Comparison of ENCODE assay signal across 8 mouse cellular contexts in the genomic region with DNA sequence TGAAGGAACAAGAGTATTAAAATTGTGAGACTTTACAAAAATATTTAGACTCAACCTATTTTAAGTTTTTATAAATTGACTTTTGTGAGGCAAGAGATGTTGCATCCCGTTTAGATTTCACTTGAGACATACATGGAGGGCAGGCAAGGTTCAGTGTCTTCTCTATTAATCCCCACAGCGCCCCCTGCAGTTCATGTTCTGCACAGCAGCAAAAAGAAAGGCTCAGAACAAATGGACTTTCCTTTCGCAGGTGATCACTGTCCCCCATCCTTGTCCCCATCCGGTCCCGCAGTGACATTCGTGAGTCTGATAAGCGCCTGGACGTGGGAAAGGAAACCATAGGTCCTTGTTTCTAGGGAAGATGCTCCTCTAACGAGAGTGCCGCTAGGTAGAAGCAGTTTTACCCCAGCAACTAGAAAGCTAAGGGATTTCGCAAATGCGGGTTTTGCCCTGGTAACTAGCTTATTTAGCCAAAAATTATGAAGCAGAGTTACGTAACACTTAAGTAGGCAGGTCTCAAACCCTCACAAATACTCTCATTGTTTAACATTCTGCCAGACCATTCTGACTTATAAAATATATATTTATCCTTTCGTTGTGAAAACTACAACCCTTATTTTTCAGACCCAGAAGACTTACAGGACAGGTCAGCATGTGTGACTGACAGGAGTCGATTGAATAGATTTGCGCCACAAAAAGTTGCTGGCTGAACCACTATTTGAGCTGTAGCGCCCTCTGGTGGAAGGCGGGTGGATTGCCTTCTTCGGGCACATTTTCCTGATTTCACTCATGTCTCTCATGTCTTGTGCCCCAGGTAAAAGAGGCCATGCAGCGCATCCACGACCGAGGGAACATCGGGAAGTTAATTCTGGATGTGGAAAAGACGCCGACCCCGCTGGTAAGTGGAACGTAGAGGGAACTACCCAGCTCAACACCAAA. TPM values are rescaled to one million over a fixed set of nuclear protein-coding genes. Genes with fewer than 3 reads are reported as not detected.
A peak's percentile ranks its signal among the peaks of the same experiment; 100 is the strongest.
DNase-seq lines count a peak whose midpoint lies in the region; ATAC-seq and TF ChIP-seq lines count a peak whose summit lies in the region.

No protein-coding gene starts in this region.

- ATAC-seq in forebrain, embryonic 12.5 days (ENCODE audit: low FRiP score) = 0 out of 2 replicates have a peak, but pooled peaks have one; percentile 36
- ATAC-seq in heart, embryonic 16.5 days (replicated peaks; ENCODE audit: extremely low read depth, insufficient read depth, low FRiP score) = no peak

- H3K9me3 ChIP-seq in forebrain, embryonic 12.5 days = no peaks in the 10 kb centered on the region
- H3K9me3 ChIP-seq in heart, embryonic 16.5 days (replicated peaks; ENCODE audit: control insufficient read depth, low read length) = no peaks in the 10 kb centered on the region

- H3K4me3 ChIP-seq in forebrain, embryonic 12.5 days (replicated peaks) = no peak overlapping the region
- H3K4me3 ChIP-seq in heart, embryonic 16.5 days (ENCODE audit: low read length) = 0 out of 2 replicates have a peak overlapping the region, but pooled peaks have one; percentile 17
- no peak overlapping the region for H3K4me3 ChIP-seq in lung, adult 2 months (replicated peaks; ENCODE audit: extremely low read depth, low read depth, low read length)

- no peaks in the 10 kb centered on the region; the same call in 1 of the 2 replicates for H3K4me1 ChIP-seq in forebrain, embryonic 12.5 days
- H3K4me1 ChIP-seq in heart, embryonic 16.5 days (ENCODE audit: control insufficient read depth, insufficient read depth, low read length) = peaks cover 3% of the 10 kb centered on the region; the same call in 1 of the 2 replicates
- H3K4me1 ChIP-seq in lung, adult 2 months (ENCODE audit: control insufficient read depth, insufficient read depth, low read length) = no peaks in the 10 kb centered on the region

- H3K27me3 ChIP-seq in forebrain, embryonic 12.5 days = no peaks in the 10 kb centered on the region
- no peaks in the 10 kb centered on the region for H3K27me3 ChIP-seq in heart, embryonic 16.5 days (ENCODE audit: control insufficient read depth, insufficient read depth, low read length)

- TF ChIP-seq POLR2A in lung, adult 2 months (IDR thresholded peaks at IDR 0.05; ENCODE audit: borderline replicate concordance, extremely low read depth, low read depth, low read length) = no peak

- peak; percentile 87 for TF ChIP-seq CTCF in lung, adult 2 months (IDR thresholded peaks at IDR 0.05; ENCODE audit: insufficient read depth, low read length)

- peak; percentile 18 to 26 for DNase-seq in CD8-positive naive resting alpha-beta T cell, adult 2 months (ENCODE audit: low read depth in 2 of 2, low spot score in 2 of 2)
- peak; percentile 6 for DNase-seq in c-Kit-negative CD71-positive TER-119-positive erythroid progenitor cells, embryonic 14.5 days (ENCODE audit: low read depth, low spot score)
- DNase-seq in layer of hippocampus, adult 11-12 months (ENCODE audit: low spot score) = peak; percentile 86
- peak; percentile 61 for DNase-seq in lung, adult 2 months
- peak; percentile 54 for DNase-seq in ovary, postnatal 10 days (ENCODE audit: low spot score)
- peak; percentile 41 for DNase-seq in thymus, postnatal 0 days (ENCODE audit: low spot score)

- H3K9ac ChIP-seq in forebrain, embryonic 12.5 days = no peak overlapping the region
- H3K9ac ChIP-seq in heart, embryonic 16.5 days (ENCODE audit: low read length) = no peak overlapping the region

- WGBS in forebrain, embryonic 12.5 days = 39% methylated on average over 27 of the region's 27 CpGs
- WGBS in heart, embryonic 16.5 days = 30% methylated on average over 27 of the region's 27 CpGs
- WGBS in lung, adult 2 months = 29% methylated on average over 27 of the region's 27 CpGs

- H3K36me3 ChIP-seq in forebrain, embryonic 12.5 days (replicated peaks) = peaks cover 6% of the 10 kb centered on the region; the same call in 1 of the 2 replicates
- H3K36me3 ChIP-seq in heart, embryonic 16.5 days (ENCODE audit: control insufficient read depth, insufficient read depth) = no peaks in the 10 kb centered on the region

- 0 out of 2 replicates have a peak overlapping the region, but pooled peaks have one; percentile 10 for H3K4me2 ChIP-seq in forebrain, embryonic 12.5 days
- peak overlapping the region; percentile 53 for H3K4me2 ChIP-seq in heart, embryonic 16.5 days (ENCODE audit: low read depth, low read length)

- H3K27ac ChIP-seq in forebrain, embryonic 12.5 days = no peak overlapping the region
- no peak overlapping the region for H3K27ac ChIP-seq in heart, embryonic 16.5 days (ENCODE audit: low read length)

RNA-seq across cellular contexts. Expression of a gene that starts 48.6 kb away (rescaled TPM):
- not detected in 2 replicates for polyA plus RNA-seq in forebrain, embryonic 12.5 days (2016; fragmentation: Nextera tagmentation; extraction: Ambion mirVana)
- polyA plus RNA-seq in heart, embryonic 16.5 days (2015; fragmentation: Nextera tagmentation; extraction: Ambion mirVana) = not detected in 2 replicates
- not detected in 2 replicates for polyA plus RNA-seq in lung, adult 2 months (2012; rRNA removed)
- polyA plus RNA-seq in thymus, postnatal 0 days (2015; fragmentation: Nextera tagmentation; extraction: Ambion mirVana) = not detected in 2 replicates

Comparison
In these comparisons a context has a peak if more than half of its experiments do, and no peak if none do; other contexts are left out.
1. DNase-seq: peak in every context shown above with its lines; median percentile 86 in layer of hippocampus, adult 11-12 months; 61 in lung, adult 2 months; 54 in ovary, postnatal 10 days; 41 in thymus, postnatal 0 days; 22 in CD8-positive naive resting alpha-beta T cell, adult 2 months; 6 in c-Kit-negative CD71-positive TER-119-positive erythroid progenitor cells, embryonic 14.5 days.